Mouse (Mus musculus): ENCODE measurements around the gene Wdr63.

The Wdr63 gene

GRCm38 (mm10) chr3:146107921-146108571 lies at the start of gene Wdr63:
TSS of gene Wdr63 (minus strand) at chr3:146108130.
- DNase-seq (ENCODE audit: low spot score), result peak; percentile 13

- no peak for DNase-seq (ENCODE audit: low spot score)
These were observed 48.9 kb upstream of the Wdr63 start for GRCm38 (mm10) chr3:146156811-146157210.

DNA sequence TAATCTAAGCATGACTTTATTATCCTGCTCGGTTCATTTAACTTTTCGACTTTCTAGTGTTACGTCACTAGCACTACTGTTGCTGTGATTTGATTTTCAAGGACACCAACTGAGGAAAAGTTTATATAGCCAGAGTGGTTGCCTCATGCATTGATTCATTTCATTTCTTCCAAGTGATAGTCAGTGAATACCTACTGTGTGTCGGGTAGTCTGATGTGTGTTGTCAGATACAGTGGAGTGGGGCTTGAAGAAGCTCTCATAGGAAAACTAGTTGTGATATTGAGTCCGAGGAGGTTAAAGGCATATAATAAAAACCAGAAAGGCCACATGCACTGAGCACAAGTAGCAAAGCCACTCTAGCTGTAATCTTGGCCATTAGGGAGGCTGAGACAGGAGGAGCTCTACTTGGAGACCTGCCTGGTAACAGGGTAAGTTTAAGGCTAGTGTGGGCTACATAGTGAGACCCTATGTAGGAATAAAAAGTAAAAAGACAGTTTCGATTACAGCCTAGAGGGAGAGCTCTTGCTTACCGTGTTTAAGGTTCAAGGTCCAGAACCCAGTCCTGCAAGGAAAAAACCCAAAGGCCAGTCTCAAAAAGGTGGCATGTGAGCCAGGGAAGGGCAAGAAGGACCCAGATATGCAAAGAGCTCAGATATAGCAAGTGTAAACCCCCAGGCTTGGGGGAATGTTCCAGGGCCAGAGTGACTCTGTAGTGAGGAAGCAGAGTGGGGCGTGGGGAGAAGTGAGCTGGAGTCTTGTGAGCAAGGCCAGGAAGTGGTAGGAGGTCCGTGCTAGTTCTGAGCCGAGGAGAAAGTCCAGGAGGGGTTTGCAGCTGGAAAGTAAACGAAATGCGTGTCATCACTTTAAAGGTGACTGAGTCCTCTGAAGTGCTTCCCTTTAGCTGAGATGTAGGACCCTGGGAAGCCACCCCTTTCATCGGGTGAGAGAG lies 48.0 kb upstream of the Wdr63 start:
- DNase-seq (ENCODE audit: low spot score), result no peak

- no peak for DNase-seq (ENCODE audit: low spot score)
These were observed 46.1 kb upstream of the Wdr63 start for GRCm38 (mm10) chr3:146153862-146154611.

DNA sequence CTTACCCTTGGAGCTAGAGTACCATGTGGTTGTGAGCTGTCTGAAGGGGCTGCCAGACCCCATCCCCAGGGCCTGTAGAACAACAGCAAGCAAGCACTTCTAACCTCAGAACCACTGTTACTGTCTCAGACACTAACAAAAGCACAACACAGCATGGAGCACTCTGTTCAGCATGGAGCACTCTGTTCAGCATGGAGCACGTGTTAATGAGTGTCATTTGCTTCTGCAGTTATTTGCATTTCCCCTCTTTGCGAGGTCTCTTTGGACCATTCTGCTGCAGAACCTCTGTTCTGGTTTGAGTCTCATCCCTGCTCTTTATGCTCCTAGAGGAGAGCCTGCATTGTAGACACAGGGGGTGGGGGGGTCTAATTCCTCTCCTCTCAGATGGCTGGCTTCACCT lies 45.0 kb upstream of the Wdr63 start:
- DNase-seq (ENCODE audit: low spot score), result no peak

- no peak for DNase-seq (ENCODE audit: low spot score)
These were observed 44.4 kb upstream of the Wdr63 start for GRCm38 (mm10) chr3:146152348-146152747.

GRCm38 (mm10) chr3:146151755-146152154 lies 43.8 kb upstream of the Wdr63 start:
- no peak for DNase-seq (ENCODE audit: low spot score)

DNA sequence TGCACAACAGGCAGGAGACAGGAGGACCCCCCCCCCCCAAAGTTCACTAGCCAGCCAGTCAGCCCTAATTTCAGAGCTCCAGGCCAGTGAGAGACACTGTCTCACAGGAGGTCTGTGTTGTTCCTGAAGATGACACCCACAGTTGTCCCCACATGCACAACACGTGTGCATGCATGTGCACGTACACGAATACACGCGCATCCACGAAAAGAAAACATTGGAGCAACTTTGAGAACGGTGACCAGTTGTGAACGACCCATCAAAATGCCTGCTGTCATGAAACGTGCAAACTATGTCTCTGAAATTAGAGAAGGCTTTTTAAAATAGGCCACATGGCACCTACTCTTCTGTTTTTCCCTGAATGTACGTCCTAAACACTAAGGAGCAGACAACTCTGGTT lies 43.4 kb upstream of the Wdr63 start:
- DNase-seq (ENCODE audit: low spot score), result no peak

GRCm38 (mm10) chr3:146150560-146150959 lies 42.6 kb upstream of the Wdr63 start:
- DNase-seq (ENCODE audit: low spot score), result no peak

DNA sequence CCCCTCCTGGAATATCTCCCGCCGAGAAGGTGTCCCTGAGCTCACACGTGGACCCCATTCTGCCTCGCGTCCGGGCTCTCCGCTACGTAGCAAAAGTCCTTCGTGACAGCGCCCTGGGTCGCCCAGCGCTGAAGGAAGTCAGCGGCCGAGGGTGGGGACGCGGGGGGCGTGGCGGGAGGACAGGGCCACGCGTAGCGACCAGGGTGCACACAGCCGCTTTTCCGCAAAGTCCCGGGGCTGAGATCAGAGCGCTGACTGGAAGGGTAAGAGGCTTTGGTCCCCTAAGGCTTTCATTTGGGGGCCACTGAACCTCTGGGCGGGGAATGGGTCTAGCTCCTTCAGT lies 42.1 kb upstream of the Wdr63 start:
- DNase-seq (ENCODE audit: low spot score), result peak; percentile 36

DNA sequence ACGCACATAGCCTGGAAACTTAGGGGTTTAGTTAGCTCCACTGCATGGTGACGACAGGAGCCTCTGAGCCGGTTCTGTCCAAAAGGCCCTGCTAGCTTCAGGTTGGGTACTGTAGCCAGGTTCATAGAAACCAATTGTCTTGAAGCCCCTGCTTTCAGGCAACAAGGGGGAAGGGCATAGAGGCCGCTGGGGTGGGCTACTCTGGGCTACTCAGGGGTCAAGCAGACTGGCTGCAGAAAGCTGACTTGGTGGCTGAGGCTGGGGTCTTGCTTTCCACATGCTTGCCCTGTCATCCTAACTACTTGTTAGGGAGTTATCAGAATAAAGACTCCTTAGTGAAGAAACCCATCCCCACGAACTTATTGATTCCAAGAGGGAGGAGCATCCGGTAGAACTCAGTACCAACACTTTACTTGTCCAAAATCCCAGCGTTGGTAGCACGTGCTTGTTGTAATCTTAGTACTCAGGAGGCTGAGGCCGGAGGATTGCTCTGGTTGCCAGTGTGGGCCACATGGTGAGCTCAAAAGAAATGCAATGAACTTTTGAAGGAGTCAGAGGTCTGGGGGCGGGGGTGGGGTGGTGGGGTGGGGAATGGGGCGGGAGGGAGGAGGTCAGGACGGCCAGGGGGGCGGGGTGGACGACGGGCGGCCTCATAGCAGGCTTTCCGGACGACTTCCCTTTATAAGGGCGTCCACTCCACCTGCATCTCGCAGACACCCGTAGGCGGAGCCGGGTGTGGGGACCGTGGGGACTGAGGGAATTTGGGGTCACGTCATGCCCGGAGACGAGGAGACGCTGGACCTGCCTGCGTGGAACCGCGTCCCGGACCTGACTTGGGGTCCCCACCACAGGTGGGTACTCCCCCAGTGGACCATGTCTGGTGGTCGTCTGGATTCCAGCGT lies 41.5 kb upstream of the Wdr63 start, which contains the start of gene Mcoln2:
Mcoln2 (plus strand) TSS at position 678 of the 902 bp plus-strand sequence.
- DNase-seq (ENCODE audit: low spot score), result no peak

GRCm38 (mm10) chr3:146146131-146146530 lies 38.2 kb upstream of the Wdr63 start:
- no peak for DNase-seq (ENCODE audit: low spot score)

DNA sequence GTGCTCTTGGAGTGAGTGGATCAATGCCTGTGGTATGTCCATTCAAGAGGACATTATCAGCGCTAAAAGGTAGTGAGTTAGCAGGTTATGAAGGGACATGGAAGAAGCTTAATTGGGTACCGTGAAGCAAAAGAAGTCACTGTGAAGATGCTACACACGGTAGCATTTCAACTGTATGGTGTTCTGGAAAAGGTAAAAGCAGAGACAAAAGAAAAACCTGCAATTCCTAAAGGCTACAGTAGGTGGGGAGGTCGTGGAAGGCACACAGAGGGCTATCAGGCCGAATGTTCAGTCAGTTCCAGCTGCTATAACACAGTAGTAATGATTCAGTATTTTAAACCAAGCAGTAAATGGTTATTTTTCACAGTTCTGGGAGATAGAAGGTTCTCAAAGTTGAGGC lies 37.6 kb upstream of the Wdr63 start:
- no peak for DNase-seq (ENCODE audit: low spot score)

DNA sequence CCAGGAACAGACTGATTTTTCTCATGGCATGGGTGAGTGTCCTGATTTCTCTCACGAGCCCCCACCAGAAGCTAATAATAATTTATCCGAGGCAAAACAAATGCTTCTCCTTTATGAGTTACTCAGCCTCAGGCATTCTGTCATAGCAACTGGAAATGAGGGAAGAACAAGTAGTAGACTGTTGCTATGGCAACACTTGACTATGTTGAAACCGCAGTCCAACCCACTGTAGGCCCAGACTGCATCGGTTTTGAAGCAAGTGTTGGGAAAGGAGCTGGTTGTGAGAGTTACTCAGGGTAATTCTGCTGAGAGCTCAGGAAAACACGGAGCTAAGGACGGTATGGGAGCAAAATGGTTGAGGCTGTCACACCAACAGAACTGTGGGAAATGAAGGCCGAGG lies 34.6 kb upstream of the Wdr63 start:
- no peak for DNase-seq (ENCODE audit: low spot score)

DNA sequence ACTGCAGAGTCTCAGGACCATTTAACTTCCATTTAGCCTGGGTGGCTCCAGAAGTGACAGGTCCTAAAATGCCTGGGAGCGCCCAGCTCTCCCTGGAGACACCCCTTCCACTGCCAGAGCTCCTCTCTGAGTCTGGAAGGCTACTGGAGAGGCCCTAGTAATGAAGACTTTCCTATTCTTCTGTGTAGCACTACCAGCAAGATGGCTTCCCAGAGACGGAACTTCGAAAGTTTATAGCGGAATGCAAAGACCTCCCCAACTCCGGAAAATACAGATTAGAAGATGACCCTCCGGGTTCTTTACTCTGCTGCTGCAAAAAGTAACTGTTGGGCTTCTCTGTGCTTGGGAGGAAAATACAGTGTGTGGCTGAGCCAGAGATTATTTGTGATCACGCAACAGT lies 32.3 kb upstream of the Wdr63 start:
- no peak for DNase-seq (ENCODE audit: low spot score)

DNA sequence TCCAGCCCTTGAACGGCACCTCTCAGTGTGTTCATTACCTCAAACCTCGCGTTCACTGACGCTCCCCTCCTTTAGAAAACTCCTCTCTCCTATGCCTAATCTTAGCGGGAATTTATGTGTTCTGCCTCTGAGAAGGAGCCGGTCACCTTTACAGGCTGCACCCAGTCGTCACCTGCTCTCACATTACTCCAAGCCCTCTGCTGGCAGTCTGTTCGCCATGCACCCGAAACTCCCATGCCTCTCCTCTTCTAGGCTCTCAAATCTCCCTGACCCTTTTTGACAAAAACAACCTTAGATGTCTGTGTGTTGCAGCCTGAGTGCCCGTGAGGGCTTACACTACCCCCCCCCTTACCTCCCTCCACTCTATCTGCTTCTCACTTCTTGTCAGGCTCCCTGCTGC lies 28.5 kb upstream of the Wdr63 start:
- no peak for DNase-seq (ENCODE audit: low spot score)

DNA sequence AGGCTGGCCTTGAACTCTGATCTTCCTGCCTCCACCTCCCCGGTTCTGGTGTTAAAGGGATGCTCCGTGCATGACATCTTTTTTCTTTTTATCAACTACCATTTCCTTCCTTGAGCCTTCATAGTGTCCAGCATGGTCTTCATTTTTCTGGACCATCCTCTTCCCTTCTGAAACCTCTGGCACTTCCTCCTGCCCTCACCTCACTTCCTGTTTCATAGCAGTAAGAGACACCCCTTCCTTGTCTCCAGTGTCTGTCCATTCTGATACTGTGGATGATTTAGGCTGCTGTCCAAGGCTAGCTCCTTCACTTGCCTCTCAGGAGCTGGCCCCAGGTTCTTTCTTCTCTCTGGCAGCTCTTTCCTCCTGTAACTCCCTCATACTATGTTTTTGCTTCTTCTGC lies 27.5 kb upstream of the Wdr63 start:
- no peak for DNase-seq (ENCODE audit: low spot score)

DNA sequence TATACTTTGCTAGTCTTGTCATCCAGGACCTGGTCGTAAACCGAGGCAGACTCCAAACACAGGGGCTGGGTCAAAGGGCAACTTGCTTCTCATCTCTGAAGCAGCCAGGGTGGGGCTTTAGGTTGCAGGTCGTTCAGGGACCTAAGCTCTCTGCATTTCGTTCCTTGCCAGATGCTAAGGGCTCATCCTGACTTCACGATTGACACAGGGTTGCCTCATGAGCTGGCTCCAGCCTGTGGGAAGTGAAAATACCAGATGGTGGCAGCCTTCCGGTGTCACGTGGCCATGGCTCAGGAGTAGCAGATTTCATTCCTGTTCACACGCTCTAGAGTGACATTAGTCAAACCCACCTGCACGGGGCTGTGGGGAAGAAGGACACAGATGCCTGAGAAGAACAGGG lies 26.9 kb upstream of the Wdr63 start:
- DNase-seq (ENCODE audit: low spot score), result no peak

DNA sequence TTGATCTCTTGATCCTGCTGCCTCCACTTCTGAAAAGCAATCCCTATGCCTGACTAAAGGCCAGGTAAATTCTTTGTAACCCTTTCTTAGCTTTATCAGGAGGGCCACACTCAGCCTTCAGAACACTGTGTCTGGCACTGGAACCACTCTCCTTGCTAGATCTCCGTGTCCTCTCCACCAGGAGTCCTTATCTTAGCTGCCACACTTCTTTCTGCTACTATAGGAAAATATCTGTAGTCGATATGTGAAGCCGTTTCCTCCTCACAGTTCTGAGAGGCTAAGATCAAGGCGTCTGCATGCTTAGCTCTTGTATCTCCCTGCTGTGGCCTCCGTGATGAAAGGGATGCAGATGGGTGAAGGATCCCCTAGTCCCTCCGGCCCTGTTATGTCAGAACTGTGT lies 19.3 kb upstream of the Wdr63 start:
- no peak for DNase-seq (ENCODE audit: low spot score)

GRCm38 (mm10) chr3:146123464-146123825 lies 15.5 kb upstream of the Wdr63 start:
- no peak for DNase-seq (ENCODE audit: low spot score)

- no peak for DNase-seq (ENCODE audit: low spot score)
These were observed 15.0 kb upstream of the Wdr63 start for GRCm38 (mm10) chr3:146122807-146123463.
